Mouse (Mus musculus) midbrain, embryonic 14.5 days (tissue): ENCODE data around the gene Strip2. TPM values are rescaled to one million over a fixed set of nuclear protein-coding genes. Genes with fewer than 3 reads are reported as not detected.

ENCODE experiments used
- ATAC-seq: fragments of 200-750 bp; cut with Nextera tagmentation; 2 replicates; pipeline ENCODE4 v1.8.0; 2017; ENCODE audit warnings: moderate number of reproducible peaks, moderate library complexity; ENCODE audit not compliant: low FRiP score, low TSS enrichment
- DNase-seq: peaks from one replicate; pipeline ENCODE4 v3.0.0-alpha.2; 2015
- H3K27ac ChIP-seq: fragments of 300-500 bp; sonication (generic); replicated peaks from 2 replicates; pipeline ENCODE4 v1.5.1; 2014; ENCODE audit warnings: mild to moderate bottlenecking, low read depth, low read length, moderate library complexity
- H3K27me3 ChIP-seq: fragments of 300-500 bp; sonication (generic); 2 replicates; pipeline ENCODE4 v1.6.1; 2014; ENCODE audit warnings: low read length, control low read depth, mixed read lengths; ENCODE audit not compliant: control insufficient read depth, insufficient read depth
- H3K36me3 ChIP-seq: fragments of 300-500 bp; sonication (generic); 2 replicates; pipeline ENCODE4 v1.6.1; 2014; ENCODE audit warnings: low read length, control low read depth; ENCODE audit not compliant: control insufficient read depth, insufficient read depth
- H3K4me1 ChIP-seq: fragments of 300-500 bp; sonication (generic); 2 replicates; pipeline ENCODE4 v1.6.1; 2014; ENCODE audit warnings: mild to moderate bottlenecking, antibody characterized with exemption, low read length, control low read depth; ENCODE audit not compliant: control insufficient read depth, insufficient read depth
- H3K4me2 ChIP-seq: fragments of 300-500 bp; sonication (generic); 2 replicates; pipeline ENCODE4 v1.6.1; 2014; ENCODE audit warnings: mild to moderate bottlenecking, low read length, moderate library complexity
- H3K4me3 ChIP-seq: fragments of 300-500 bp; sonication (generic); replicated peaks from 2 replicates; pipeline ENCODE4 v1.5.1; 2014; ENCODE audit warnings: low read depth, low read length
- H3K9ac ChIP-seq: fragments of 300-500 bp; sonication (generic); replicated peaks from 2 replicates; pipeline ENCODE4 v1.6.1; 2014; ENCODE audit warnings: mild to moderate bottlenecking, low read length, moderate library complexity
- H3K9me3 ChIP-seq: fragments of 300-500 bp; sonication (generic); 2 replicates; pipeline ENCODE4 v1.6.1; 2016; ENCODE audit warnings: low read length, control low read depth, mixed read lengths; ENCODE audit not compliant: control insufficient read depth
- WGBS: fragments of 180-500 bp; shearing (Covaris S2); extraction: QIAGEN DNeasy Blood & Tissue Kit; methylation state at CpG from one replicate; pipeline ENCODE4 v1.1.7; 2014; 5-methylcytosine and 5-hydroxymethylcytosine counted together
- microRNA-seq: library from miRNA; unstranded; fragments of <30 nt; microRNA quantifications from one replicate; pipeline ENCODE4, GENCODE M21; 2016
- polyA plus RNA-seq: library from polyadenylated mRNA; unstranded; fragments of >200 nt; fragmentation: Nextera tagmentation; extraction: Ambion mirVana; gene quantifications from 2 replicates; pipeline ENCODE4 v1.2.1, GENCODE M21; 2014

Strip2 gene
- polyA plus RNA-seq, 1 experiment from 2014 or later, result 2.9 TPM

DNA sequence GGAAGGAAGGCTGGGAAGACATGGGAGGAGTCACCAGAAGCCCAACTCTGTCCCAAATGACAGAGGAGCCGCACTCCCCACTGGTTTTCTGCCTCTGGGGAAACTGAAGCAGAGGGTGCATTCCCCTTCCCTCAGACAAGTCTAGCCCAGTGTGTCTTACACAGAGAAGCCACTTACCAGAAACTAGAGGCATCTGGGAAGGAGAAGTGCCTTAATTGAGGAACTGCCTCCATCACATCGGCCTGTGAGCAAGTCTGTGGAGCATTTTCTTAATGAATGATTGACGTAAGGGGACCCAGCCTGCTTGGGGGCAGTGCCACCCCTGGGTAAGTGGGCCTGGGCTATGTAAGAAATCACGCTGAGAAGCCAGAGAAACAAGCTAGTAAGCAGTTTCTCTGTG is 82.0 kb downstream of the Strip2 start:
- no peaks in the 10 kb centered on the region for H3K36me3 ChIP-seq
- H3K27me3 ChIP-seq, result no peaks in the 10 kb centered on the region
- H3K9me3 ChIP-seq, result no peaks in the 10 kb centered on the region
- no peak overlapping the region for H3K4me2 ChIP-seq
- ATAC-seq (no peak), DNase-seq (no peak)
- H3K27ac ChIP-seq, result no peak overlapping the region
- no peak overlapping the region for H3K9ac ChIP-seq
- 72% methylated on average over 4 of the region's 4 CpGs for WGBS
- H3K4me1 ChIP-seq, result no peaks in the 10 kb centered on the region
- H3K4me3 ChIP-seq, result no peak overlapping the region

DNA sequence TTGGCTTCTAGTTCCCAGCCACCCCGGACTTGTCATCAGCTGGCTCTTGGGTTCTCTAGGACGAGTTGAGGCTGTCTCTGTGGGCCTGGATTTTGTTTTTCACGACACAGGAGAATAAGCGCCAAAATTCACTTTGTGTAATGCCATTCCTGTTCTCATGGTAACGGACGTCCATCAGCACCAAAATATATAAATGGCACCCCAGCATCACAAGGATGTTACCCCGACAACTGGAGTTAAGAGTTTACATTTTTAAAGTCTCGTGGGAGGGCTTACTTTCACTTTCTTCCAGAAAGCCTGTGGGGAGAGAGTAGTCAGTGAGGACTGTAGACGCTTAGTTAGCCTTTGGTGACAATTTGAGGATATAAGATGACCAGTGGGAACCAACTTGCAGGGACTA is 85.8 kb downstream of the Strip2 start:
- no peak overlapping the region for H3K27ac ChIP-seq
- H3K27me3 ChIP-seq, result no peaks in the 10 kb centered on the region
- ATAC-seq (no peak), DNase-seq (no peak)
- H3K9ac ChIP-seq, result no peak overlapping the region
- no peaks in the 10 kb centered on the region for H3K36me3 ChIP-seq
- WGBS, result 72% methylated on average over 9 of the region's 9 CpGs
- H3K4me1 ChIP-seq, result no peaks in the 10 kb centered on the region
- no peak overlapping the region for H3K4me3 ChIP-seq
- H3K9me3 ChIP-seq, result no peaks in the 10 kb centered on the region
- H3K4me2 ChIP-seq, result no peak overlapping the region

DNA sequence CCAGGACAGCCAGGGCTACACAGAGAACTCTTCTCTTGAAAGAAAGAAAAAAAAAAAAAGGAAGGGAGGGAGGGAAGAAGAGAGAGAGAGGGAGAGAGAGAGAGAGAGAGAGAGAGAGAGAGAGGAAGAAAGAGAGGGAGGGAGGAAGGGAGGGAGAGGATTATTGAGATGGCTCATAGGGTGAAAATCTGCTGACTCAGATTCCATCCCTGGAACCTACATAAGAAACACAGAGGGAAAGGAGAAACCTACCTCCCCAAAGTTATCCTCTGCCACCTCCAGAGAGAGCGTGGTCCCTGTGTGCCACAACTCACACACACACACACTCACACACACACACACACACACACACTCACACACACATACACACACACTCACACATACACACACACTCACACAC is 89.0 kb downstream of the Strip2 start:
- WGBS, result 100% methylated on average over 1 of the region's 1 CpGs
- ATAC-seq (no peak), DNase-seq (no peak)
- Histone ChIP-seq H3K4me1 (no peaks in the 10 kb centered on the region), H3K27ac (no peak overlapping the region), H3K4me3 (no peak overlapping the region), H3K9me3 (no peaks in the 10 kb centered on the region), H3K9ac (no peak overlapping the region), H3K4me2 (no peak overlapping the region), H3K36me3 (no peaks in the 10 kb centered on the region), H3K27me3 (no peaks in the 10 kb centered on the region)

DNA sequence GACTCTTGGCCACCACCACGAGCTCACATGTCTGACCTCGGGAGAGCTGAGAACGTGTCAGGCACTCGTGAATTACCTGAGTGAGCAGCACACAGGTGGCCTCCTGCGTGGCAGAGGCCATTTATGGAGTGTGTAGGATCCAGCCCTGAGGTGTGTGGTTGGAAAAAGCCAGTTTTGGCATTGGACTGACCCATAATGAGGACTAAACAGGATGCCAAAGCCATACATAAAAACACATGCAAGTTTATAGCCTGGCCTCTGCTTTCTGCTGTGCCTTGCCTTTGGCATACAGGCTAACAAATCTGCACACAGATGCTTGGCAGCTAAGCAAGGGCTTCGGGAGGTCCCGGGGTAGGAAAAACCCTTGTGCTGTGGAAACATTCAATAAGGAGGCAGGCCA is 92.4 kb downstream of the Strip2 start:
- Histone ChIP-seq H3K36me3 (no peaks in the 10 kb centered on the region), H3K4me3 (no peak overlapping the region), H3K9me3 (no peaks in the 10 kb centered on the region), H3K27ac (no peak overlapping the region), H3K9ac (no peak overlapping the region), H3K27me3 (no peaks in the 10 kb centered on the region), H3K4me1 (no peaks in the 10 kb centered on the region), H3K4me2 (no peak overlapping the region)
- no peak for DNase-seq
- WGBS, result 87% methylated on average over 7 of the region's 7 CpGs
- ATAC-seq, result no peak

Small RNA genes within 50 kb of the gene (microRNA-seq; reads per million reads assigned to microRNA genes)
- not detected for gene Gm23049

Other genes with a start within 250 kb of the Strip2 start
- gene Tspan33, start 222.8 kb upstream of the Strip2 start, polyA plus RNA-seq, result 3.2 and 3.8 TPM in 2 replicates
- gene Smo, start 181.5 kb upstream of the Strip2 start, polyA plus RNA-seq, result 9.2 and 14.4 TPM in 2 replicates
- 15.1 and 18.0 TPM in 2 replicates for gene Ahcyl2, start 149.0 kb upstream of the Strip2 start, polyA plus RNA-seq
- gene Nrf1, start 131.0 kb downstream of the Strip2 start, polyA plus RNA-seq, result 32.2 and 42.8 TPM in 2 replicates